12 mouse cellular contexts compared by ENCODE assay signal in genomic region chr1:22386361-22386760, GRCm38 (mm10).
DNase-seq lines count a peak whose midpoint lies in the region; ATAC-seq and TF ChIP-seq lines count a peak whose summit lies in the region.
"Had no signal": no experiment of that assay in that cellular context is flagged by ENCODE, and none has a peak within 500 bp of the region (broad histone marks: within the 10 kb centered on the region; RNA-seq: fewer than 3 reads in every experiment).

No protein-coding gene starts in this region.

- TF ChIP-seq POLR2A in lung, adult 2 months (IDR thresholded peaks at IDR 0.05; ENCODE audit: borderline replicate concordance, extremely low read depth, low read depth, low read length), result no peak

- no peaks in the 10 kb centered on the region for H3K27me3 ChIP-seq in hindbrain, embryonic 10.5 days (ENCODE audit: insufficient read depth, poor library complexity, severe bottlenecking)
- H3K27me3 ChIP-seq in hindbrain, embryonic 16.5 days (replicated peaks; ENCODE audit: control insufficient read depth, insufficient read depth, low read length), result no peaks in the 10 kb centered on the region
- H3K27me3 ChIP-seq in lung, postnatal 0 days (replicated peaks; ENCODE audit: insufficient read depth, low read length), result no peaks in the 10 kb centered on the region
- H3K27me3 ChIP-seq in Patski, result no peaks in the 10 kb centered on the region
- H3K27me3 ChIP-seq: limb, embryonic 12.5 days; neural tube, embryonic 12.5 days had no signal

- no peak overlapping the region for H3K4me2 ChIP-seq in hindbrain, embryonic 16.5 days (ENCODE audit: low read length)
- H3K4me2 ChIP-seq in lung, postnatal 0 days (replicated peaks; ENCODE audit: low read depth, low read length), result no peak overlapping the region
- H3K4me2 ChIP-seq: limb, embryonic 12.5 days; neural tube, embryonic 12.5 days had no signal

- ATAC-seq in hindbrain, embryonic 16.5 days, result no peak
- no peak for ATAC-seq in lung, postnatal 0 days
- no peak for ATAC-seq in Patski
- ATAC-seq: forebrain, embryonic 16.5 days had no signal

- in situ Hi-C loops in Patski (cut with MboI; ENCODE audit: low pct_unique_long_range_greater_than_20kb), result no loop called here

- H3K4me3 ChIP-seq in hindbrain, embryonic 10.5 days, result no peak overlapping the region
- no peak overlapping the region for H3K4me3 ChIP-seq in hindbrain, embryonic 16.5 days (ENCODE audit: low read length)
- H3K4me3 ChIP-seq in lung, postnatal 0 days (ENCODE audit: low read depth, low read length), result no peak overlapping the region
- H3K4me3 ChIP-seq in lung, adult 2 months (replicated peaks; ENCODE audit: extremely low read depth, low read depth, low read length), result no peak overlapping the region
- H3K4me3 ChIP-seq: limb, embryonic 12.5 days; neural tube, embryonic 12.5 days had no signal

- no peaks in the 10 kb centered on the region for H3K36me3 ChIP-seq in hindbrain, embryonic 10.5 days
- no peaks in the 10 kb centered on the region for H3K36me3 ChIP-seq in hindbrain, embryonic 16.5 days (ENCODE audit: control insufficient read depth, insufficient read depth, low read length)
- no peaks in the 10 kb centered on the region for H3K36me3 ChIP-seq in lung, postnatal 0 days (ENCODE audit: insufficient read depth, low read length)
- H3K36me3 ChIP-seq: limb, embryonic 12.5 days; neural tube, embryonic 12.5 days had no signal

- no peak for TF ChIP-seq EP300 in lung, postnatal 0 days (IDR thresholded peaks at IDR 0.05)

- POLR2A ChIA-PET in Patski (lab: Charles Lee), result no interaction called here

- H3K9ac ChIP-seq in hindbrain, embryonic 16.5 days (ENCODE audit: low read depth, low read length), result no peak overlapping the region
- H3K9ac ChIP-seq in lung, postnatal 0 days (replicated peaks; ENCODE audit: low read depth), result no peak overlapping the region
- H3K9ac ChIP-seq: limb, embryonic 12.5 days; neural tube, embryonic 12.5 days had no signal

- WGBS in hindbrain, embryonic 10.5 days, result 72% methylated on average over 3 of the region's 3 CpGs
- WGBS in hindbrain, embryonic 16.5 days, result 71% methylated on average over 3 of the region's 3 CpGs
- 66% methylated on average over 3 of the region's 3 CpGs for WGBS in lung, postnatal 0 days
- WGBS in lung, adult 2 months, result 65% methylated on average over 3 of the region's 3 CpGs

- no peaks in the 10 kb centered on the region for H3K9me3 ChIP-seq in hindbrain, embryonic 10.5 days
- H3K9me3 ChIP-seq in hindbrain, embryonic 16.5 days (ENCODE audit: control insufficient read depth, low read length), result no peaks in the 10 kb centered on the region
- H3K9me3 ChIP-seq in lung, postnatal 0 days (ENCODE audit: low read length), result no peaks in the 10 kb centered on the region
- H3K9me3 ChIP-seq: limb, embryonic 12.5 days; neural tube, embryonic 12.5 days had no signal

- peak; percentile 44 for TF ChIP-seq CTCF in lung, postnatal 0 days (IDR thresholded peaks at IDR 0.05)
- TF ChIP-seq CTCF in lung, adult 2 months (IDR thresholded peaks at IDR 0.05; ENCODE audit: insufficient read depth, low read length), result no peak
- TF ChIP-seq CTCF in Patski (IDR thresholded peaks at IDR 0.05), result peak; percentile 31

- CTCF ChIA-PET in Patski (lab: Charles Lee), result no interaction called here

- H3K4me1 ChIP-seq in hindbrain, embryonic 10.5 days (replicated peaks), result no peaks in the 10 kb centered on the region
- H3K4me1 ChIP-seq in hindbrain, embryonic 16.5 days (ENCODE audit: control insufficient read depth, insufficient read depth, low read depth, low read length), result no peaks in the 10 kb centered on the region
- H3K4me1 ChIP-seq in lung, postnatal 0 days (ENCODE audit: insufficient read depth, low read depth, low read length), result no peaks in the 10 kb centered on the region
- H3K4me1 ChIP-seq in lung, adult 2 months (ENCODE audit: control insufficient read depth, insufficient read depth, low read length), result no peaks in the 10 kb centered on the region
- H3K4me1 ChIP-seq: limb, embryonic 12.5 days; neural tube, embryonic 12.5 days had no signal

- no peak overlapping the region for H3K27ac ChIP-seq in hindbrain, embryonic 10.5 days
- no peak overlapping the region for H3K27ac ChIP-seq in hindbrain, embryonic 16.5 days (ENCODE audit: low read depth, low read length)
- no peak overlapping the region for H3K27ac ChIP-seq in lung, postnatal 0 days (ENCODE audit: low read length)
- H3K27ac ChIP-seq: limb, embryonic 12.5 days; neural tube, embryonic 12.5 days had no signal

- peak; percentile 12 for DNase-seq in hindbrain, embryonic 10.5 days (ENCODE audit: low spot score)
- no peak for DNase-seq in lung, postnatal 0 days (ENCODE audit: low spot score)
- no peak for DNase-seq in lung, adult 2 months
- DNase-seq in Patski (ENCODE audit: low read depth, low spot score), result no peak
- DNase-seq in kidney, postnatal 14 days, result peak; percentile 2
- no peak for DNase-seq in gastrocnemius, postnatal 4 days (ENCODE audit: low spot score in 2 of 2)
- no peak for DNase-seq in right cerebral cortex, postnatal 14 days
- DNase-seq: thymus, postnatal 25 days had no signal

Comparison
In these comparisons a context has a peak if more than half of its experiments do, and no peak if none do; other contexts are left out.
1. DNase-seq: peak in hindbrain, embryonic 10.5 days (single experiment) and kidney, postnatal 14 days (single experiment); none in lung, postnatal 0 days (single experiment), lung, adult 2 months (single experiment), Patski (single experiment), gastrocnemius, postnatal 4 days (0 of 2) and right cerebral cortex, postnatal 14 days (single experiment).